Mouse (Mus musculus): ENCODE data around the gene Trpm3.
A peak's percentile ranks its signal among the peaks of the same experiment; 100 is the strongest.

The Trpm3 gene

GRCm38 (mm10) chr19:22138590-22139421 is at the start of gene Trpm3:
Trpm3 (plus strand) TSS chr19:22139046.
- DNase-seq (ENCODE audit: low read depth, low spot score) = peak; percentile 17

- DNase-seq (ENCODE audit: low read depth, low spot score) = no peak
These were observed 38.3 kb upstream of the Trpm3 start for GRCm38 (mm10) chr19:22100582-22100981.

GRCm38 (mm10) chr19:22103865-22104264 is 35.0 kb upstream of the Trpm3 start:
- no peak for DNase-seq (ENCODE audit: low read depth, low spot score)

GRCm38 (mm10) chr19:22104848-22105484 is 33.9 kb upstream of the Trpm3 start:
- DNase-seq (ENCODE audit: low read depth, low spot score) = no peak

- DNase-seq (ENCODE audit: low read depth, low spot score) = no peak
These were observed 33.2 kb upstream of the Trpm3 start for GRCm38 (mm10) chr19:22105648-22106047.

GRCm38 (mm10) chr19:22108893-22109463 is 29.9 kb upstream of the Trpm3 start:
- no peak for DNase-seq (ENCODE audit: low read depth, low spot score)

GRCm38 (mm10) chr19:22120976-22121375 is 17.9 kb upstream of the Trpm3 start:
- no peak for DNase-seq (ENCODE audit: low read depth, low spot score)

GRCm38 (mm10) chr19:22121631-22122030 is 17.2 kb upstream of the Trpm3 start:
- no peak for DNase-seq (ENCODE audit: low read depth, low spot score)

- no peak for DNase-seq (ENCODE audit: low read depth, low spot score)
These were observed 6.2 kb upstream of the Trpm3 start for GRCm38 (mm10) chr19:22132626-22133025.

GRCm38 (mm10) chr19:22178549-22178948 is 39.7 kb downstream of the Trpm3 start:
- no peak for DNase-seq (ENCODE audit: low read depth, low spot score)

GRCm38 (mm10) chr19:22179017-22179416 is 40.2 kb downstream of the Trpm3 start:
- no peak for DNase-seq (ENCODE audit: low read depth, low spot score)

GRCm38 (mm10) chr19:22180136-22180535 is 41.3 kb downstream of the Trpm3 start:
- no peak for DNase-seq (ENCODE audit: low read depth, low spot score)

- no peak for DNase-seq (ENCODE audit: low read depth, low spot score)
These were observed 50.9 kb downstream of the Trpm3 start for GRCm38 (mm10) chr19:22189716-22190115.

- DNase-seq (ENCODE audit: low read depth, low spot score) = no peak
These were observed 83.7 kb downstream of the Trpm3 start for GRCm38 (mm10) chr19:22222520-22222919.

- DNase-seq (ENCODE audit: low read depth, low spot score) = no peak
These were observed 95.3 kb downstream of the Trpm3 start for GRCm38 (mm10) chr19:22234187-22234586.

- no peak for DNase-seq (ENCODE audit: low read depth, low spot score)
These were observed 110.2 kb downstream of the Trpm3 start for GRCm38 (mm10) chr19:22249076-22249475.

- DNase-seq (ENCODE audit: low read depth, low spot score) = no peak
These were observed 134.1 kb downstream of the Trpm3 start for GRCm38 (mm10) chr19:22272916-22273315.

- no peak for DNase-seq (ENCODE audit: low read depth, low spot score)
These were observed 145.8 kb downstream of the Trpm3 start for GRCm38 (mm10) chr19:22284651-22285050.

- DNase-seq (ENCODE audit: low read depth, low spot score) = no peak
These were observed 153.8 kb downstream of the Trpm3 start for GRCm38 (mm10) chr19:22292671-22293070.

GRCm38 (mm10) chr19:22300906-22301305 is 162.1 kb downstream of the Trpm3 start:
- DNase-seq (ENCODE audit: low read depth, low spot score) = no peak

GRCm38 (mm10) chr19:22303021-22303951 is 164.4 kb downstream of the Trpm3 start:
- no peak for DNase-seq (ENCODE audit: low read depth, low spot score)
